Mouse (Mus musculus) embryonic fibroblast, embryonic 13.5 days (primary cell): ENCODE measurements around the gene Atp6v1g2. TPM values are rescaled to one million over a fixed set of nuclear protein-coding genes. Genes with fewer than 3 reads are reported as not detected.
A peak's percentile ranks its signal among the peaks of the same experiment; 100 is the strongest.

Source experiments
- H3K27ac ChIP-seq: 2 replicates; pipeline ENCODE4 v1.5.1; 2012; ENCODE audit warnings: low read length, control low read depth, inconsistent platforms; ENCODE audit not compliant: insufficient read depth
- H3K4me1 ChIP-seq: 2 replicates; pipeline ENCODE4 v1.6.1; 2011; ENCODE audit warnings: low read length; ENCODE audit not compliant: control insufficient read depth, insufficient read depth
- H3K4me3 ChIP-seq: 2 replicates; pipeline ENCODE4 v1.5.1; 2011; ENCODE audit warnings: mild to moderate bottlenecking, control low read depth, low read length; ENCODE audit not compliant: insufficient read depth
- CTCF ChIP-seq: IDR thresholded peaks from 2 replicates; pipeline ENCODE4 v1.5.1; 2011; ENCODE audit warnings: mild to moderate bottlenecking, control low read depth, low read length, moderate library complexity, borderline replicate concordance; ENCODE audit not compliant: insufficient read depth
- POLR2A ChIP-seq: IDR thresholded peaks from 2 replicates; pipeline ENCODE4 v1.6.1; 2011; ENCODE audit warnings: low read depth, mild to moderate bottlenecking, control low read depth, low read length, moderate library complexity
- polyA plus RNA-seq: library from polyadenylated mRNA; stranded (reverse); fragments of >200 nt; gene quantifications from 2 replicates; pipeline ENCODE4 v1.2.4, GENCODE M21; 2011; ENCODE audit warnings: low read depth; ENCODE audit not compliant: missing spikeins, insufficient read length

Atp6v1g2 gene
- 2.0 and 3.7 TPM in 2 replicates for polyA plus RNA-seq

DNA sequence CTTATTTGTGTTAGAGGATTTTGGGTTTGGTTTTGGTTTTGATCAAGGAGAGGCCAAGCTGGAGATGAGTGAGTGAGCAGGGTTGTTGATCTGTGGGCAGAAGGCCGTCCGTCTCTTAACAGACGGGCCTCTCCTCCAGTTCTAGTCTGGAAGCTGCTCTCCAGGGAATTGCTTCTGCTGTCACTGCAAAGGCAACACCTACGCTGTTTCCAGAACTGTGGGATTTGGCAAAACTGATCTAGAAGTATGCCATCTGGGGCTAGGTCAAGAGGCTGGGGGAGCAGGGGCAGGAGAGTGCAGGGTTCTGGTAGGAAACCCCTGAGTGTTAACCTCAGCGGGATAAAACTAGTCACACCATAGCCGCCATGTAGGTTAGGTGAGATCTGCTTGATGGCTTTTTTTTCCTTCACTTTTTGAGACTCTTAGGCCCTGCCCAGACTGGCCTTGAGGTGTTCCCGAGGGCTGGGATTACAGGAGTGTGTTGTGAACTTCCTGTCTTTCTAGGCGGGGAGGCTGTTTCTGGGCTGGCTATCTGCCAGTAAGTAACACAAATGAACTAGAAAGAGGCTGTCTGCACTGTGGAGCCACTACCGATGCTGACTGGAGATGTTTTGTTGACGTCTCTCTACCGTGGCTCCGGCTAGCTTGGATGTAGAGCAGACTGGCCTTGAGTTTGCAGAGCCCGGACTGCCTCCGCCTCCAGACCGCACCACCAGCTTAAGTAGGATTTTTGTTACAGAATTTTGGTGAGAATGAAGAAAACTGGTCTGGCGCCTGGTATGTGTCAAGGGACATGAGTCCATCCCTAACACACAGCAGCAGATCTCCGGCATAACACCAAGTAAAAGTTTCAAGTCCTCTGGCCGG, at the start of gene Atp6v1g2:
Atp6v1g2 (plus strand) TSS at position 547 of the 867 bp plus-strand sequence.
- Histone ChIP-seq H3K4me3 (peak within 1 kb of the TSS; percentile 61; the same call in 1 of the 2 replicates), H3K4me1 (peaks cover 4% of the 10 kb centered on the region; the same call in 1 of the 2 replicates), H3K27ac (peak within 1 kb of the TSS; percentile 62; the same call in 1 of the 2 replicates)
- TF ChIP-seq CTCF (no peak), POLR2A (no peak)

DNA sequence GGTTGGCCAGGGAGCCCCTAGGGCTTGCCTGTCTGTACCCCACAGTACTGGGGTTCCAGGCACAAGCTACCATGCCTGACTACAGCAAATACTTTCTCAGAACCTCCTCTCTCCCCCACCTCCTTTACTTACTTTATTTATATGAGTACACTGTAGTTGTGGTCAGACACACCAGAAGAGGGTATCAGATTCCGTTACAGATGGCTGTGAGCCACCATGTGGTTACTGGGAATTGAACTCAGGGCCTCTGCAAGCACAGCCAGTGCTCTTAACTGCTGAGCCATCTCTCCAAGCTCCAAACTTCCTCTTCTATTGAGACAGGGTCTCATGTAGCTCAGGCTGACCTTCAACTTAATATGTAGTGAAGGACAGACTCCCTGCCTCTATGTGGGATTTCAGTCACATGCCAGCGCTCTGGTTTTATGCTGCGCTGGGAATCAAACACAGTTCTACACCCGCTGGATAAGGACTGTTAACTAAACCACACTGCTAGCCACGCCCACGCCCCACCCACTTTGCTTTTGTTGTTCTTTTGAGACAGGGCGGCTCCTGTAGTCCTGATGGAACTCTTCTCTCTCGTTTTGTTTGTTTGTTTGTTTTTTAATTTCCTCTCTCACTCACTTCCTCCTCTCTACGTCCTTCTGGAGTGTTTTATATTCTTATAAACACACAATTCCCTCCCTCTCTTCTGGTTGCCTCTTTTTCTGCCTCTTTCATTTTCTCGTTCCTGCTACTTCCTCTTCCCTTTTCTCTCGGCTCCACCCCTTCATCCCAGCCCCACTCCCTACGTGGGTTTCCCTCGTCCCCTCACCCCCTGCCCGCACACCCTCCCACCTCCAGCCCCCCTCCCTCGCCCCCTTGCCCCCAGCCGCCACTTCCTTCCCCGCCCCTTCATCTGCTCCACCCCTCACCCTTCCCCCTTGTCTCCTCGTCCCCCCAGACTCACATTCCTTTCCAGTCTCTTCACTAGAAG, 47.5 kb upstream of the Atp6v1g2 start:
- no peak for TF ChIP-seq CTCF
- peak; percentile 30; the same call in 1 of the 2 replicates for TF ChIP-seq POLR2A
- Histone ChIP-seq H3K4me3 (peak overlapping the region; percentile 37), H3K4me1 (no peaks in the 10 kb centered on the region), H3K27ac (no peak overlapping the region)

DNA sequence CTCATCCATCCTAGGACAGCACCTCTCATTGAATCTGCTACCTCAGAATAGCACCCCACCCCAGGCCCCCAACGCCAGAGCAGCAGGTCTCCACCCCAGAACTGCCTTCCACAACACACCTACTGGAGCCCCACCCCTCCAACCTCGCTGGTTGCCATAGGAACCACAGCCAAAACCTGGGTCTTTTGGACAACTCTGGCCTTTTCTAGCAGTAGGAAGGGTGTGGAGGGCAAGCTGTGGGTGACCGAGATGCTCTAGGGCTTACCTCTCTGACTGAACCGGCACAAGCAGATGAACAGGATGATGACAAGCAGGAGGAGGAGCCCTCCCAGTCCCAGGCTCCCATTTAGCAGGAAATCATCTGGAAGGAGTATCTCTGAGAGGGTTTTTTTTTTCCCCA, 46.8 kb upstream of the Atp6v1g2 start:
- Histone ChIP-seq H3K4me1 (no peaks in the 10 kb centered on the region), H3K27ac (no peak overlapping the region), H3K4me3 (no peak overlapping the region)
- TF ChIP-seq POLR2A = peak; percentile 27; the same call in 1 of the 2 replicates
- TF ChIP-seq CTCF = no peak

DNA sequence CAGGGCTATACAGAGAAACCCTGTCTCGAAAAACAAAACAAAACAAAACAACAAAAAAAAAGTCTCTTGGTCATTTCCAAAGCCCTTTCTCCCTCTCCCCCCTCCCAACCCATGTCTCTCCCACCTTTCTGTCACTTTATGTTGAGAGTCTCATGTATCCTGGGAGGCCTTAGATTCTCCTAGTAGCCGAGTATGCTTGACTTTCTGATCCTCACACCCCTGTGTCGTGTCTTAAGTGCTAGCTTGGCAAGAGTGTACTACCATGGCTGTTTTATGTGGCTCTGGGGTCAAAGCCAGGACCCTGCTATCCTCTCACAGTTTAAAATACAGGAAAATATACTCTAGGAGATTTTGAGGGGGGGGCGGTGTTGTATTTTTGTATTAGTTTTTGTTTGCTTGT, 46.1 kb upstream of the Atp6v1g2 start:
- Histone ChIP-seq H3K4me1 (no peaks in the 10 kb centered on the region), H3K27ac (no peak overlapping the region), H3K4me3 (no peak overlapping the region)
- TF ChIP-seq POLR2A (no peak), CTCF (no peak)

DNA sequence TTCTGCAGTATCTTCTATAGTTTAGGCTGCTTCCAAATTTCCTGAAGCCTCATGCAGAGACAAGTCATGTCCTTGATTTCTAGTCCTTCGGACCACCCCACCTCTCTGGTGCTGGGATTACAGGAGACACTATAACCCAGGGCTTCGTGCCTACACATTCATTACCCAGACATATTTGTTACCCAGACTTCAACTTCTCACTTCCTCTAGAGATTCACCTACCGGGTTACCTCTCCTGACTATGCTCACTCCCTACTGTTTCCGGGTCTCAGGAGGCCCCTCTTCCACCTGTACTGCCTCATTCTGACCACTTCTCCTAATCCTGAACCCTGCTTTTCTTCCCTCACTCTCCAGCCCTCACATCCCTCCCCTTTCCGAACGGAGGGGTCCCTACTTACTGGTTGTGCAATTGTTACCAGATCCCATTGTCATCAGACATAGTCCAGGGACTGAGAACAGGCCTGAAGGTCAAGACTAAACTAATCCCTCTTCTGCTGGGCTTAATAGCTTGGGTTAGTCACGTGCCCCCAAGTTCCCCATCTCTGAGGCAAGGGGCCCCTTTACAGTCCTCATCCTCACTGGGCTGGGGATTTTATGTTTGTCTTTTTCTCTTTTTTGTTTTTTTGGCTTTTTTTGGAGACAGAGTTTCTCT, 45.4 kb upstream of the Atp6v1g2 start, which contains the start of gene Lst1:
Lst1 (minus strand) TSS at position 481 of the 652 bp plus-strand sequence.
- Histone ChIP-seq H3K27ac (no peak within 1 kb of the TSS), H3K4me3 (no peak within 1 kb of the TSS), H3K4me1 (no peaks in the 10 kb centered on the region)
- TF ChIP-seq POLR2A (no peak), CTCF (no peak)

DNA sequence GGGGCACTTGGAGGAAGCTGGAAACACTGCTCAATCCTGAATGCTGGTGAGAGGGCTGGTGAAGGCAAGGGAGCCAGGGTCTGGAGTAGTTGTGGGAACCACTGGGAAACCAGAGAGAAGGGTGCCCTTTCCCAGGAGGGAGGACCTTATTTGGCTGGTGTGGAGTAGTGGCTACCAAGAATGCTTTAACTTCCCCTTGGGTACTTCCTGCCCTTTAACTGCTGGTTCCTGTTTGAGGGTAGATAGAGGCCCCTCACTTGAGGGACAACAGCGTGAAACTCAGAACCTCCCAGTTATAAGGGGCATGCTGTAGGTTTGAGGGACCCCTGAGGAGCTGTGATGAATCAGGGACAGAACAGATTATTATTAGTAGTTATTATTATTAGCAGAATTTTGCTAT, 44.3 kb upstream of the Atp6v1g2 start:
- Histone ChIP-seq H3K27ac (no peak overlapping the region), H3K4me3 (no peak overlapping the region), H3K4me1 (no peaks in the 10 kb centered on the region)
- TF ChIP-seq CTCF = no peak
- no peak for TF ChIP-seq POLR2A

DNA sequence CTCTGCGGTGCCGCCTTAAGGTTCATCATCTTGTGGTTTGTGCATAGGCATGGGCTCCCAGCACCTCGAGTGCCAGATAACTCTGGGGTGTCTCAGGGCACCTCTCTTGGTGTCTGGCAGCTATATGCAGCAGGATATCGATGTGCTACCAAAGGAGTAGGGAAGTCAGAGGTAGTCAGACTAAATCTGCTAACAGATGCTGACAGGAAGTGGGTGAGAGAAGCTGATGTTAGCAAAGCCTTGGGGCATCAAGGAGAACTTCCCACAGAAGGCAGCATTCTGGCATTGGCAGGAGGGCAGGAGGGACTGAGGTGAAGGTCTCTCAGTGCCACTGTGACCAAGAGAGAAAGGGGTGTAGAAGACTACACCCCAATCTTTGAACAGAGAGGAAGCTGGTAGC, 43.4 kb upstream of the Atp6v1g2 start:
- Histone ChIP-seq H3K4me3 (no peak overlapping the region), H3K27ac (no peak overlapping the region), H3K4me1 (no peaks in the 10 kb centered on the region)
- no peak for TF ChIP-seq CTCF
- TF ChIP-seq POLR2A = no peak

DNA sequence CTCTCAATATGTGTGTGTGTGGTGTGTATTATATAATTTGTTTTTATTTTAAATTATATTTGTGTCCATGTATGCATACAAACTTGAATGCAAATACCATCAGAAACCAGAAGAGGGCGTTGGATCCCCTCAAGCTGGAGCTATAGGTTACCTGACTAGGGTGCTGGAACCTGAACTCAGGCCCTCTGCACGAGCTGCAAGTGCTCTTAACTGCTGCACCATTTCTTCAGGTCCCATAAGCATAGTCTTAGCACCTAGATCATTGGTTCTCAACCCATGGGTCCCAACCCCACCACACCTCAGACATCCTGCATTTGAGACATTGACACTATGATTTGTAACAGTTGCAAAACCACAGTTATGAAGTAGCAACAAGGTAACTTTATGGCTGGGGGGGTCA, 41.7 kb upstream of the Atp6v1g2 start:
- Histone ChIP-seq H3K4me3 (no peak overlapping the region), H3K27ac (no peak overlapping the region), H3K4me1 (no peaks in the 10 kb centered on the region; the same call in 1 of the 2 replicates)
- TF ChIP-seq CTCF (no peak), POLR2A (no peak)

DNA sequence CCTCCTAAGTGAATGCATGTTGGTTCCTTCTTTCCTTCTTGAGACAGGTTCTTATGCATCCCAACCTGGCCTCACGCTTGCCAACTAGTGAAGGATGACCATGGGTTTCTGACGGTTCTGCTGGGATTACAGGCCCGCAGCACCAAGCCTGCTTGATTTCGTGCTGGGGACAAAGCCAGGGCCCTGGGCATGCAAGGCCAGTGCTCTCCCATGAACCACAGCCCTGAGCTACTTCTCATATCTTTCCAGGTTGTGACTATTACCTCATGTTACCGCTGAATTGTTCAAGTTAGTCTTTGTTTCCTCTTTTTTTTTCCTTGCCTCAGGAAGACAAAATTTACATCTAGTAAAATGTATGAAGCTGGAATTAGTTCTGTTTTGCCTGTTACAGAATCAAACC, 40.5 kb upstream of the Atp6v1g2 start:
- TF ChIP-seq CTCF = no peak
- no peak for TF ChIP-seq POLR2A
- H3K4me3 ChIP-seq = no peak overlapping the region
- H3K27ac ChIP-seq = no peak overlapping the region
- H3K4me1 ChIP-seq = no peaks in the 10 kb centered on the region; the same call in 1 of the 2 replicates
